Mouse (Mus musculus) neural tube, embryonic 15.5 days (tissue): ENCODE results near the gene Pam16. TPM values are rescaled to one million over a fixed set of nuclear protein-coding genes. Genes with fewer than 3 reads are reported as not detected.

ENCODE experiments used
- ATAC-seq: fragments of 200-750 bp; cut with Nextera tagmentation; 2 replicates; pipeline ENCODE4 v1.8.0; 2017; ENCODE audit warnings: mild to moderate bottlenecking, moderate TSS enrichment, moderate library complexity; ENCODE audit not compliant: low FRiP score
- H3K27ac ChIP-seq: fragments of 300-500 bp; sonication (generic); replicated peaks from 2 replicates; pipeline ENCODE4 v1.5.1; 2015; ENCODE audit warnings: mild to moderate bottlenecking, inconsistent platforms
- H3K27me3 ChIP-seq: fragments of 300-500 bp; sonication (generic); replicated peaks from 2 replicates; pipeline ENCODE4 v1.6.1; 2015; ENCODE audit warnings: inconsistent platforms
- H3K36me3 ChIP-seq: fragments of 300-500 bp; sonication (generic); 2 replicates; pipeline ENCODE4 v1.6.1; 2015; ENCODE audit warnings: inconsistent platforms
- H3K4me1 ChIP-seq: fragments of 300-500 bp; sonication (generic); 2 replicates; pipeline ENCODE4 v1.6.1; 2015; ENCODE audit warnings: inconsistent platforms
- H3K4me2 ChIP-seq: fragments of 300-500 bp; sonication (generic); 2 replicates; pipeline ENCODE4 v1.6.1; 2015; ENCODE audit warnings: inconsistent platforms, mild to moderate bottlenecking, moderate library complexity
- H3K4me3 ChIP-seq: fragments of 300-500 bp; sonication (generic); replicated peaks from 2 replicates; pipeline ENCODE4 v1.5.1; 2015; ENCODE audit warnings: mild to moderate bottlenecking, inconsistent platforms
- H3K9ac ChIP-seq: fragments of 300-500 bp; sonication (generic); replicated peaks from 2 replicates; pipeline ENCODE4 v1.6.1; 2015; ENCODE audit warnings: mild to moderate bottlenecking, inconsistent platforms
- H3K9me3 ChIP-seq: fragments of 300-500 bp; sonication (generic); replicated peaks from 2 replicates; pipeline ENCODE4 v1.6.1; 2016; ENCODE audit warnings: inconsistent platforms
- WGBS: fragments of 180-500 bp; shearing (Covaris S2); methylation state at CpG from one replicate; pipeline ENCODE4 v1.1.7; 2015; ENCODE audit warnings: mixed read lengths; 5-methylcytosine and 5-hydroxymethylcytosine counted together
- polyA plus RNA-seq: library from polyadenylated mRNA; unstranded; fragments of >200 nt; fragmentation: Nextera tagmentation; extraction: Ambion mirVana; gene quantifications from 2 replicates; pipeline ENCODE4 v1.2.1, GENCODE M21; 2015

The Pam16 gene
- polyA plus RNA-seq, 1 experiment from 2014 or later = 179 TPM

GRCm38 (mm10) chr16:4596836-4597235 lies 28.0 kb downstream of the Pam16 start:
- peak overlapping the region; percentile 95 for H3K4me2 ChIP-seq
- H3K36me3 ChIP-seq = no peaks in the 10 kb centered on the region
- H3K9ac ChIP-seq = peak overlapping the region; percentile 88
- H3K4me3 ChIP-seq = peak overlapping the region; percentile 82; the same call in 1 of the 2 replicates
- H3K27ac ChIP-seq = 0 out of 2 replicates have a peak overlapping the region, but pooled peaks have one; percentile 94
- H3K27me3 ChIP-seq = no peaks in the 10 kb centered on the region
- no peak for ATAC-seq
- peaks cover 86% of the 10 kb centered on the region for H3K4me1 ChIP-seq
- H3K9me3 ChIP-seq = no peaks in the 10 kb centered on the region
- WGBS = 27% methylated on average over 2 of the region's 2 CpGs

DNA sequence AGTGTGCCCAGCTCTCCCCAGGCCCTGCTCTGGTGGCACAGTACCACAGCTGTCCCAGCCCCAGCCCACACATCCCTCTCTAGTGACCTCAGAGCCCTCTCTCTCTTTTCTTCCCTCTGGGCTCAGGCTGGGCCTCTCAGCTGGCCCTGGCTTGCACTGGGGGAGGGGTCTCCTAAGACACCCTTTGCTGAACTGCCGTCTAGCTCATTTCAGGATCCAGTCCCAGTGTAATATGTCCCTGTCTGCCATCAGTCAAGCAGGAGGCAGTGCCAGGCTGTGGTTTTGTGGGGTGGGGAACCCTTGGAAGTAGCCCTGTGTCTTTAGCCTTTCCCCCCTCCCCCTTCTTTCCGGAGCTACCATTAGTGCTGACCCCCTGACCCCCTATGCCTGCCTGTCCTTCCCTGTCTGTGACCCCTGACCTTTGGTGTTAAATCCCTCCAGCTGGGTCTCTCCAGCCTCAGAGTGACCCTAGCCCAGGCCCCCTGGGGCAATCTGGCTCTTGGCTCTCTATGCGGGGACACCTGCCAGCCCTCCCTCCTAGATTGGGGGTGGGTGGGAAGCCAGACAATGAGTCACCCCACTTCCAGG lies 28.6 kb downstream of the Pam16 start:
- H3K9me3 ChIP-seq = no peaks in the 10 kb centered on the region
- peaks cover 83% of the 10 kb centered on the region for H3K4me1 ChIP-seq
- peak overlapping the region; percentile 94 for H3K27ac ChIP-seq
- H3K27me3 ChIP-seq = no peaks in the 10 kb centered on the region
- 8% methylated on average over 3 of the region's 3 CpGs for WGBS
- peak overlapping the region; percentile 82 for H3K4me3 ChIP-seq
- ATAC-seq = 0 out of 2 replicates have a peak, but pooled peaks have one; percentile 3
- peak overlapping the region; percentile 88 for H3K9ac ChIP-seq
- H3K4me2 ChIP-seq = peak overlapping the region; percentile 95
- H3K36me3 ChIP-seq = no peaks in the 10 kb centered on the region

DNA sequence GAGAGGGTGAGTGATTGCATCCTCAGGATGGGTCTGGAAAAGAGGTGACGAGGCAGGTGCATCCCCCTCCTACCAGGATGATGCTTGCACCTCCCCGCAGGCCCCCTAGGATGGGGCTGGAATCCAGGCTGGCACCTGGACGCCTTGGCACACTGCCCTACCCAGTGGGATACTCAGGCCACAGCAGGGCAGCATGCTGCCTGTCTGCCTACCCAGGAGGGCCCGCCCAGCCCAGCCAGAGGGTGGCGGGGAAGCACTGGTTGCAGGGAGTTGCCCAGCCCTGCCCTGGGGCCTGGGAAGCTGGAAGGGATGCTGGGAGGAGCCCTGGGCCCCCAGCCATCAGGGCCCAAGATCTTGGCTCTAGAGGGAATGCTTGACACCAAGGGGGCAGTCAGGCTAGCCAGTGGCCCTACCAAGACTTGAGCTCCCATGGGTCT lies 29.2 kb downstream of the Pam16 start:
- peak overlapping the region; percentile 95 for H3K4me2 ChIP-seq
- 1% methylated on average over 5 of the region's 5 CpGs for WGBS
- peaks cover 77% of the 10 kb centered on the region for H3K4me1 ChIP-seq
- ATAC-seq = no peak
- peak overlapping the region; percentile 94 for H3K27ac ChIP-seq
- H3K9ac ChIP-seq = peak overlapping the region; percentile 88
- peak overlapping the region; percentile 82 for H3K4me3 ChIP-seq
- no peaks in the 10 kb centered on the region for H3K9me3 ChIP-seq
- H3K27me3 ChIP-seq = no peaks in the 10 kb centered on the region
- H3K36me3 ChIP-seq = 0 out of 2 replicates have a peak, but pooled peaks cover 3% of the 10 kb centered on the region

GRCm38 (mm10) chr16:4594814-4595526 lies 29.8 kb downstream of the Pam16 start:
- ATAC-seq = peak; percentile 46
- Histone ChIP-seq H3K9ac (peak overlapping the region; percentile 88), H3K4me2 (peak overlapping the region; percentile 95), H3K27ac (peak overlapping the region; percentile 94), H3K36me3 (0 out of 2 replicates have a peak, but pooled peaks cover 4% of the 10 kb centered on the region), H3K4me3 (peak overlapping the region; percentile 82), H3K4me1 (peaks cover 72% of the 10 kb centered on the region), H3K27me3 (no peaks in the 10 kb centered on the region), H3K9me3 (no peaks in the 10 kb centered on the region)
- under 1% methylated on average over 49 of the region's 52 CpGs for WGBS

- H3K4me2 ChIP-seq = peak within 1 kb of the TSS; percentile 95
These were observed 30.6 kb downstream of the Pam16 start, which contains the start of gene Glis2 for GRCm38 (mm10) chr16:4593971-4594813. Gene Glis2 (plus strand): TSS chr16:4594713.

DNA sequence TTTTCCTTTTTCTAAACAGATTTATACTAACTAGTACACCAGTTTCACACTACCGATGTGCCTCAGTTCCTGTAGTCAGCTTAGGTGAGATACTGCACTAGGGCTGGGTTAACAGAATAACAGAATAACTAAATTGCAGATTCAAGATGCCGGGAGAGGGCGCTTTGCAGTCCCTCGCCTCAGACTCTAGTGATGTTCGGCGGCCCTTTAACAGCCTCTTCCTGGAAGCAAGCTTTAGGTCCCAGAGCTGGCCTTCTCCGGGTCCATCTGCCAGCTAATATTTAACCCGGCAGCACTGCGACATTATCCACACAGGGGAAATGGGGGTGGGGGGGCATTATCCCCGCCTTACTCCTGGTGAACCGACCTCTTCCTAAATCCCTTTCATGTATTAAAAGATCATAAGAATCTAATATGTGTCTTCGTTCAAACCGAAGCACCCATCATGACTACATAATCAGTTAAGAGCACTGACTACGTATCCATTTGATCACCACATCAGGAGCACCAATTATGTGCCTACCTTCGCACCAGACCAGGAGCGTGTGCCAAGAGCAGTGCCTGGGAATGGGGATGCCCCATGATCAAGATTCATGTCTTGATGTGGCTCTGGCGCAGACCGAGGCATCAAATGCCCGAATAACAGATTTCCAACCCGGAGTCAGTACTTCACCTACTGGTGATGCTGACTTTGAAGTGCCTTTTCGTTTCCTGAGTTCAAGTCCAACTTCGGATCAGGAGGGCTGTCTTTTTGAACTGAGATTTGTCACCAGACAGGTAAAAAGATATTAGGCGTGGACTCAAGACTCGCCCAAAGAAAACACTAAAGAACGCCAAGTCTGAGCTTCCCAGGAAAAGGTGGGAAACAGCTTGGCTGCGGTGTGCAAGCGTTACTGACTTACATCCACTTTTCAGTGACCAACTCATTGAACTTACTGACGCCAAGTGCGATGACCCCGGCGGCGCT lies 31.6 kb downstream of the Pam16 start:
- H3K27ac ChIP-seq = peak overlapping the region; percentile 94
- peak overlapping the region; percentile 88 for H3K9ac ChIP-seq
- WGBS = 9% methylated on average over 32 of the region's 32 CpGs
- H3K4me3 ChIP-seq = peak overlapping the region; percentile 82
- H3K27me3 ChIP-seq = no peaks in the 10 kb centered on the region
- 0 out of 2 replicates have a peak, but pooled peaks cover 4% of the 10 kb centered on the region for H3K36me3 ChIP-seq
- H3K4me2 ChIP-seq = peak overlapping the region; percentile 95
- H3K9me3 ChIP-seq = no peaks in the 10 kb centered on the region
- peaks cover 54% of the 10 kb centered on the region for H3K4me1 ChIP-seq
- ATAC-seq = no peak

More at GRCm38 (mm10) chr16:4593971-4594813, 30.6 kb downstream of the Pam16 start, which contains the start of gene Glis2:
- Histone ChIP-seq H3K27me3 (no peaks in the 10 kb centered on the region), H3K36me3 (0 out of 2 replicates have a peak, but pooled peaks cover 4% of the 10 kb centered on the region), H3K27ac (peak within 1 kb of the TSS; percentile 94), H3K9ac (peak within 1 kb of the TSS; percentile 88), H3K9me3 (no peaks in the 10 kb centered on the region), H3K4me1 (peaks cover 64% of the 10 kb centered on the region), H3K4me3 (peak within 1 kb of the TSS; percentile 82)
- peak; percentile 89 for ATAC-seq
- WGBS = under 1% methylated on average over 27 of the region's 74 CpGs

DNA sequence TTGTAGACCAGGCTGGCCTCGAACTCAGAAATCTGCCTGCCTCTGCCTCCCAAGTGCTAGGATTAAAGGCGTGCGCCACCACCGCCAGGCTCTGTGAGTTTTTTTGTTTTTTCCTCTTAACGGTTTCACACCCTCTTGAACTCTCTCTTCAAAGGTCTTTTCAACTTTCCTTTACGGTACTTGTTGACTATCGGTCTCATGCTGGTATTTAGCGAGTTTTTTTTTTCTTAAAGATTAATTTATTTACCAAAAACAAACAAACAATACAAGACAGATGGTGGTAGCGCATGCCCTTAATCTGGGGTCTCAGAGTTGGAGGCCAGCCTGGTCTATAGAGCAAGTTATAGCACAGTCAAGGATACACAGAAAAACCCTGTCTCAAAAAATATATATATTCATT lies 34.6 kb downstream of the Pam16 start:
- 94% methylated on average over 9 of the region's 9 CpGs for WGBS
- no peaks in the 10 kb centered on the region for H3K9me3 ChIP-seq
- H3K4me3 ChIP-seq = no peak overlapping the region
- no peaks in the 10 kb centered on the region for H3K27me3 ChIP-seq
- no peak for ATAC-seq
- H3K36me3 ChIP-seq = 0 out of 2 replicates have a peak, but pooled peaks cover 4% of the 10 kb centered on the region
- no peak overlapping the region for H3K9ac ChIP-seq
- no peak overlapping the region for H3K27ac ChIP-seq
- H3K4me1 ChIP-seq = peaks cover 44% of the 10 kb centered on the region
- H3K4me2 ChIP-seq = no peak overlapping the region

DNA sequence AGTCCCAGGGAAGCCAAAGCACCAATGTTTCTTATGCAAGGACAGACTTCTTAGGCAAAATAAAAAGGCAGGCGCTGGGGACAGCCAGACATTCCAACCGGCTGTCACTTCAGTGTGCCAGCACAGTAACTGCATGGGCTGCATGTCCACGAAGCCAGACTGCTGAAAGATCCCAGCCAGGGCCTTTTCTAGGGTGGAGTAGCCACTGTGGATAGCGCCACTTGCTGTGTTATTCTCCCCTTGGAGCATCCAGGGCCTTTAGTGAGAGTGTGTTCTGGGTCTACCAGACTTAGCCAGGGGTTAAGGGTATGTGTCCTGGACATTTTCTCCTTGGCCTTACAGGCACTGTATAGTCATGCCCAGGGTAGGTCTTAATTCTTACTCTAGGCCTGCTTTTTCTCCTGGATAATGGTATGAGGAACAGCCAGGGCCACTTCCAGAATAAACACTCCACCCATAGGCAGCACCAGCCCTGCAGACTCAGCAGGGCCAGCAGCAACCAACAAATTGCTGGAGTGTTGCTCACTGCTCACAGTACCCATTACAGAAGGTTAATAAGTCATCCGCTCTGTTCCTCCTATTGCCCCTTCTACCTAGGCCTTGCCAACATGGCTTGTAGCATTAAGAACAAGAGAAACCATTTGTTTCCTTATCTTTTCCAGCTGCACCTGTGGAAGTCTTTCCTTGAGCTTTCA lies 37.1 kb downstream of the Pam16 start:
- H3K9ac ChIP-seq = 0 out of 2 replicates have a peak overlapping the region, but pooled peaks have one; percentile 7
- H3K36me3 ChIP-seq = 0 out of 2 replicates have a peak, but pooled peaks cover 4% of the 10 kb centered on the region
- H3K4me2 ChIP-seq = no peak overlapping the region
- no peaks in the 10 kb centered on the region for H3K27me3 ChIP-seq
- no peaks in the 10 kb centered on the region for H3K9me3 ChIP-seq
- ATAC-seq = no peak
- no peak overlapping the region for H3K4me3 ChIP-seq
- H3K27ac ChIP-seq = peak overlapping the region; percentile 79
- peaks cover 28% of the 10 kb centered on the region for H3K4me1 ChIP-seq
- 56% methylated on average over 5 of the region's 5 CpGs for WGBS

DNA sequence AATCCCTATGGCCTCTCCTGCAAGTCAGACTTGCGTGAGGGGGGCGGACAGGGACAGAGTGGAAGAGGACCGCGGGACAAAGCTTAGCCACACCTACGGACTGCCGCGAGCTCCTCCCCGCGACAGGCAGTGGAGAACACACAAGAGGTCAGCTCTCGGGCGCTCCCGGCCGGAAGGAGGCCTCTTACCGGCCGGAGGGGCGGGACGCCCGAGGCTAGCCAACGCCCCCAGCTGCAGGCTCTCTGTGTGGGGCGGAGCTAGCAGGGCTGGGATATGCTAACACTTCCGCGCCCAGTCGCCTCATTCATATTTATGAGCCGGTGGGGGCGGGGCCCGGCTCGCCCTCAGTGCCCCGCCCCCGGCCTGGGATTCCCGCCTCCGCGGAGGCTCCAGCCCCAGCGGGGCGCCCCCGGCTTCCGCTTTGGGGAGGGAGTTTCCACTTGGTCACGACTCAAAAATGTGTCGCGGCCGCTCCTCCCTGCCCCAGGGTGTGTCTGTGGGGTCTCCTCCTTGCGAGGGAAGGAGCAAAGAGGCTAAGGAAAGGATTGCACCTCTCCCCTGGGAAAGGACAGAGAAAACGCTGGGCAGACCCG lies 38.2 kb downstream of the Pam16 start:
- H3K9ac ChIP-seq = peak overlapping the region; percentile 46
- no peaks in the 10 kb centered on the region for H3K27me3 ChIP-seq
- peak overlapping the region; percentile 53 for H3K4me3 ChIP-seq
- ATAC-seq = peak; percentile 94
- H3K4me1 ChIP-seq = peaks cover 20% of the 10 kb centered on the region
- H3K27ac ChIP-seq = peak overlapping the region; percentile 79
- WGBS = under 1% methylated on average over 43 of the region's 43 CpGs
- 0 out of 2 replicates have a peak, but pooled peaks cover 4% of the 10 kb centered on the region for H3K36me3 ChIP-seq
- no peaks in the 10 kb centered on the region for H3K9me3 ChIP-seq
- H3K4me2 ChIP-seq = peak overlapping the region; percentile 72
